Mouse (Mus musculus) liver, postnatal 0 days (tissue): ENCODE data around the gene Smpd4.

Source experiments
- CTCF ChIP-seq: sonication (generic); IDR thresholded peaks from 2 replicates; pipeline ENCODE4 v1.5.1; 2016; ENCODE audit warnings: antibody characterized with exemption, low read depth
- EP300 ChIP-seq: IDR thresholded peaks from 2 replicates; pipeline ENCODE4 v1.6.1; 2016; ENCODE audit warnings: antibody characterized with exemption, low read depth, mild to moderate bottlenecking

- TF ChIP-seq CTCF (peak; percentile 78), EP300 (no peak)
Observed at GRCm38 (mm10) chr16:17583064-17583463, 36.1 kb upstream of the Smpd4 start, which contains the start of gene Slc7a4.
